Mouse (Mus musculus) midbrain, embryonic 15.5 days (tissue): ENCODE results near the gene Synj2. TPM values are rescaled to one million over a fixed set of nuclear protein-coding genes. Genes with fewer than 3 reads are reported as not detected.

ENCODE experiments used
- ATAC-seq: fragments of 200-750 bp; cut with Nextera tagmentation; replicated peaks from 2 replicates; pipeline ENCODE4 v1.8.0; 2017; ENCODE audit warnings: moderate TSS enrichment
- H3K27ac ChIP-seq: fragments of 300-500 bp; sonication (generic); 2 replicates; pipeline ENCODE4 v1.5.1; 2015; ENCODE audit warnings: mild to moderate bottlenecking, inconsistent platforms
- H3K27me3 ChIP-seq: fragments of 300-500 bp; sonication (generic); replicated peaks from 2 replicates; pipeline ENCODE4 v1.6.1; 2015; ENCODE audit warnings: inconsistent platforms
- H3K36me3 ChIP-seq: fragments of 300-500 bp; sonication (generic); replicated peaks from 2 replicates; pipeline ENCODE4 v1.6.1; 2015; ENCODE audit warnings: inconsistent platforms
- H3K4me1 ChIP-seq: fragments of 300-500 bp; sonication (generic); 2 replicates; pipeline ENCODE4 v1.6.1; 2015; ENCODE audit warnings: inconsistent platforms
- H3K4me2 ChIP-seq: fragments of 300-500 bp; sonication (generic); 2 replicates; pipeline ENCODE4 v1.6.1; 2015; ENCODE audit warnings: inconsistent platforms, mild to moderate bottlenecking, moderate library complexity
- H3K4me3 ChIP-seq: fragments of 300-500 bp; sonication (generic); 2 replicates; pipeline ENCODE4 v1.5.1; 2015; ENCODE audit warnings: mild to moderate bottlenecking, inconsistent platforms
- H3K9ac ChIP-seq: fragments of 300-500 bp; sonication (generic); 2 replicates; pipeline ENCODE4 v1.6.1; 2015; ENCODE audit warnings: mild to moderate bottlenecking, inconsistent platforms
- H3K9me3 ChIP-seq: fragments of 300-500 bp; sonication (generic); 2 replicates; pipeline ENCODE4 v1.6.1; 2016; ENCODE audit warnings: inconsistent platforms
- WGBS: fragments of 180-500 bp; shearing (Covaris S2); methylation state at CpG from one replicate; pipeline ENCODE4 v1.1.7; 2015; ENCODE audit warnings: mixed read lengths; 5-methylcytosine and 5-hydroxymethylcytosine counted together
- polyA plus RNA-seq: library from polyadenylated mRNA; unstranded; fragments of >200 nt; fragmentation: Nextera tagmentation; extraction: Ambion mirVana; gene quantifications from 2 replicates; pipeline ENCODE4 v1.2.1, GENCODE M21; 2015

The Synj2 gene
- polyA plus RNA-seq, 1 experiment from 2014 or later = 0.86 TPM

DNA sequence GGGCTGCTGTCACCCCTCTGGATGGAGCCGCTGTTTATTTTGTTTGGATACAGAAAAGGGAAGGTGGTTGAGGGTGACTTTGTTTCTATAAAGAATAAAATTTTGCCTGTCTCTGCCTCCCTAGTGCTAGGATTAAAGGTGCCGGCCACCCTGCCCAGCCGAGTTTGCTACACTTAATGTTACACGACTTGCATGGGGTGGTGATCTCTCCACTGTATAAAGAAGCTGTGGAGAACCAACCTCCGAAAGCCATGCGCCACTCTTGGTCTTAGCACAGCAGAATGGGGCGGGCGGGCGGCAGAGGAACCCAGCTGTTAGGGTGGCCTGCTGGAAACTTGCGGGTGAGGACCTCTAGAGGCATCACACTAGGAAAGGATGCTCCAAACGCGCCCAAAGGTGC, 1.2 kb upstream of the Synj2 start:
- WGBS = 59% methylated on average over 12 of the region's 12 CpGs
- peaks cover 16% of the 10 kb centered on the region for H3K4me1 ChIP-seq
- ATAC-seq = no peak
- H3K36me3 ChIP-seq = no peaks in the 10 kb centered on the region
- peaks cover 29% of the 10 kb centered on the region for H3K27me3 ChIP-seq
- no peak overlapping the region for H3K4me3 ChIP-seq
- H3K4me2 ChIP-seq = no peak overlapping the region
- no peak overlapping the region for H3K27ac ChIP-seq
- H3K9ac ChIP-seq = no peak overlapping the region
- H3K9me3 ChIP-seq = no peaks in the 10 kb centered on the region

GRCm38 (mm10) chr17:5940792-5941191, 288 bp upstream of the Synj2 start:
- Histone ChIP-seq H3K4me2 (peak overlapping the region; percentile 90), H3K27me3 (peaks cover 29% of the 10 kb centered on the region), H3K27ac (no peak overlapping the region), H3K4me3 (peak overlapping the region; percentile 52), H3K4me1 (peaks cover 11% of the 10 kb centered on the region; the same call in 1 of the 2 replicates), H3K9me3 (no peaks in the 10 kb centered on the region), H3K36me3 (no peaks in the 10 kb centered on the region), H3K9ac (peak overlapping the region; percentile 18; the same call in 1 of the 2 replicates)
- peak; percentile 60; the same call in 1 of the 2 replicates for ATAC-seq
- WGBS = 0% methylated on average over 31 of the region's 38 CpGs

GRCm38 (mm10) chr17:5942156-5942555, 1.1 kb downstream of the Synj2 start:
- no peak for ATAC-seq
- H3K27ac ChIP-seq = no peak overlapping the region
- H3K4me3 ChIP-seq = no peak overlapping the region; the same call in 1 of the 2 replicates
- H3K9ac ChIP-seq = no peak overlapping the region
- H3K27me3 ChIP-seq = peaks cover 29% of the 10 kb centered on the region
- H3K9me3 ChIP-seq = no peaks in the 10 kb centered on the region
- H3K36me3 ChIP-seq = no peaks in the 10 kb centered on the region
- peaks cover 11% of the 10 kb centered on the region; the same call in 1 of the 2 replicates for H3K4me1 ChIP-seq
- 86% methylated on average over 3 of the region's 3 CpGs for WGBS
- peak overlapping the region; percentile 90; the same call in 1 of the 2 replicates for H3K4me2 ChIP-seq

DNA sequence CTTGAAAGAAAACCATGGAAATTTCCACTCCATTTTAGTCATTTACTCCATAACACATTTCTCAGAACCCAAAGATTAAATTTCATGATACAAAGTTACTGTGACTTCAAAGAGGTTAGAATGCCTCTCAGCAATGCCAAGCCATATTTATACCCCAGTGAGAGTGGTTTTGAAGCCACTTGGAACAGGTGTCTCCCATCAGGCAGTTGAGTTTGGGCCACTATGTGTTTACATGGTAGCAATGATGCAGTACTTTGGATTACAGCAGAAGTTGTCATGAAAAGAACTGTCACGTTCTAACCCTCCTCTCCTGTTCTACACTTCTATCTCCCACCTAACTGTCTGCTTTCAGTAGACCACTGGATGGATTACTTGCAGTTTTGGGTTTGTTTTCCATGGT, 2.0 kb downstream of the Synj2 start:
- 78% methylated on average over 1 of the region's 1 CpGs for WGBS

DNA sequence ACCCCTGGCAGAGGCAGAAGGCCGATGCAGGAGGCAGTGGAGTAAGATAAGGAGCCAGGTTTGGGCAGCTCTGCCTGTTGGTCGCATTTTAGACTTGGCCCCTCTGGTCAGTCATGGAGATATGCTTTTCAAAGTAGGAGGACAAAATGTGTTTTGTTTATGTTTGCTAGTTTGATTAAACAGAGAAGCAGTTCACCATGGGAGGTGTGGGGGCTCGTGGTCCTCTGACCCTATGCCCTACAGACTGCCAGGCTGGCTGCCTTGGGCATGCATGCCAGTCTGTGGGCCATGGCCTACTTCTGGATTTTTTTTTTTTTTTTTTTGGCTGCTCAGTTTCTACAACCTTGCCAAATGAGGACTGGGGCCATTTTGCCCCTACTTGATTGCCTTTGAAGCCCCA, 6.0 kb downstream of the Synj2 start:
- Histone ChIP-seq H3K9me3 (no peaks in the 10 kb centered on the region), H3K9ac (no peak overlapping the region), H3K27me3 (peaks cover 10% of the 10 kb centered on the region), H3K4me1 (no peaks in the 10 kb centered on the region), H3K4me3 (no peak overlapping the region), H3K4me2 (no peak overlapping the region), H3K36me3 (no peaks in the 10 kb centered on the region), H3K27ac (no peak overlapping the region)
- ATAC-seq = no peak
- WGBS = 80% methylated on average over 3 of the region's 3 CpGs

More for the DNA sequence above, 2.0 kb downstream of the Synj2 start:
- Histone ChIP-seq H3K9me3 (no peaks in the 10 kb centered on the region), H3K27ac (no peak overlapping the region), H3K4me2 (no peak overlapping the region), H3K9ac (no peak overlapping the region), H3K27me3 (peaks cover 29% of the 10 kb centered on the region), H3K4me1 (peaks cover 11% of the 10 kb centered on the region; the same call in 1 of the 2 replicates), H3K36me3 (no peaks in the 10 kb centered on the region), H3K4me3 (no peak overlapping the region)
- no peak for ATAC-seq

- no peak overlapping the region for H3K4me2 ChIP-seq
- no peak overlapping the region for H3K27ac ChIP-seq
- H3K4me1 ChIP-seq = no peaks in the 10 kb centered on the region
- no peak overlapping the region for H3K4me3 ChIP-seq
- H3K27me3 ChIP-seq = no peaks in the 10 kb centered on the region
- 85% methylated on average over 4 of the region's 4 CpGs for WGBS
- no peak for ATAC-seq
- no peak overlapping the region for H3K9ac ChIP-seq
- no peaks in the 10 kb centered on the region for H3K9me3 ChIP-seq
- no peaks in the 10 kb centered on the region for H3K36me3 ChIP-seq
Measured at GRCm38 (mm10) chr17:5952455-5952854, 11.4 kb downstream of the Synj2 start.

DNA sequence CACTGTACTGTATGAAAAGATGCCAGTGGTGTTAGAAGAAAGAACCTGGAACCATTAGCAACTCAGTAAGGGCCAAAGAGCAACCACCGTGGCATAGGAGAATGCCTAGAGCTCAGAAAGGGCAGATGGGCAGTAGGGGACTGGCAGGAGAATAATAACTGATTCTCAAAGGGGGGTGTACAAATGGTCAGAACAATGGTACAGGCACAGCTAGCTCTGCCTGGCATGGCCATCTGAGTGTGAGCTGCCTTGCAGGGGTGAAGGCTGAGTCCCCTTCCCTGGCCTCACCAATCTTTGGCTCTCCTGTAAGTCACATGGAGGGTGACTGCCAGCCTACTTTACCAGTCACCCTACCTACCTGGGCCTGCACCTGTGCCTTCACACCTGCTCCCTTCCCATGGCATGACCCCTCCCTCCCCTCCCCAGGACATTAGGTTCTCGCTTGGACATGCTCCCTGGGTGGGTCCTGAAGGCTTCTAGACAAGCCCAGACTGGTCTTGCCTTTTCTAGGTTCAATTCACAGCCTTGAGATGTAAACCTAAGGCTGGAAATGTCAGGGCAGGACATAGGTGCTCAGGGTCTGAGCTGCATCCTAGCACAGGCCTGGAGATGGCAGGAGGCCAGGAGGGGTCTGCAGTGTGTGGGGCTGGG, 15.4 kb downstream of the Synj2 start:
- no peak for ATAC-seq
- H3K4me2 ChIP-seq = no peak overlapping the region
- no peak overlapping the region for H3K9ac ChIP-seq
- H3K36me3 ChIP-seq = no peaks in the 10 kb centered on the region
- 92% methylated on average over 2 of the region's 2 CpGs for WGBS
- no peak overlapping the region for H3K27ac ChIP-seq
- H3K27me3 ChIP-seq = no peaks in the 10 kb centered on the region
- H3K4me1 ChIP-seq = no peaks in the 10 kb centered on the region
- no peak overlapping the region for H3K4me3 ChIP-seq
- no peaks in the 10 kb centered on the region for H3K9me3 ChIP-seq

- H3K36me3 ChIP-seq = no peaks in the 10 kb centered on the region
- H3K4me1 ChIP-seq = no peaks in the 10 kb centered on the region
- H3K27ac ChIP-seq = no peak overlapping the region
- H3K9ac ChIP-seq = no peak overlapping the region
- no peaks in the 10 kb centered on the region for H3K9me3 ChIP-seq
- H3K4me3 ChIP-seq = no peak overlapping the region
- H3K27me3 ChIP-seq = no peaks in the 10 kb centered on the region
- no peak overlapping the region for H3K4me2 ChIP-seq
- ATAC-seq = no peak
- 58% methylated on average over 3 of the region's 3 CpGs for WGBS
Measured at GRCm38 (mm10) chr17:5957097-5957496, 16.0 kb downstream of the Synj2 start.

DNA sequence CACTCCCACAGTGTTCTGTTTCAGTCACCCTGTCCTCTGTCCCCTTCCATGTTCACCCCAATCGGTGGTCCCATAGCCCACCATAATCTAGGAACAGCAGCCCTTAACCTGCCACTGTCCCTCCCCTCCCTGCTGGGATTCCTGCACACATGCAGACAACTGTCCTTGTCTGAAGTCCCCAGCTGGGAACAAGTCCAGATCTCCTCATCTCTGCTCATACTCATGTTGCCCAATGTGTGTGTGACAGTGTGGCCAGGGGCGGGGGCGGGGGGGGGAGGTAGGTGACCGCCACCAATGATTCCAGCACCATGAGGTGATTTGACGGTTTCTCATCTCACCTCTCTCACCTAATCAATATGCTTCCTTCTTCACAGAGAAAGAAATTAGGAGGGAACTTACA, 17.1 kb downstream of the Synj2 start:
- 86% methylated on average over 5 of the region's 5 CpGs for WGBS
- Histone ChIP-seq H3K9ac (no peak overlapping the region), H3K27me3 (no peaks in the 10 kb centered on the region), H3K9me3 (no peaks in the 10 kb centered on the region), H3K4me1 (no peaks in the 10 kb centered on the region), H3K4me2 (no peak overlapping the region), H3K4me3 (no peak overlapping the region), H3K27ac (no peak overlapping the region), H3K36me3 (no peaks in the 10 kb centered on the region)
- no peak for ATAC-seq

GRCm38 (mm10) chr17:5958636-5959035, 17.6 kb downstream of the Synj2 start:
- no peak overlapping the region for H3K4me2 ChIP-seq
- no peak overlapping the region for H3K4me3 ChIP-seq
- no peaks in the 10 kb centered on the region for H3K4me1 ChIP-seq
- WGBS = 86% methylated on average over 10 of the region's 10 CpGs
- no peak overlapping the region for H3K27ac ChIP-seq
- no peaks in the 10 kb centered on the region for H3K27me3 ChIP-seq
- H3K36me3 ChIP-seq = no peaks in the 10 kb centered on the region
- no peak for ATAC-seq
- H3K9ac ChIP-seq = no peak overlapping the region
- no peaks in the 10 kb centered on the region for H3K9me3 ChIP-seq

GRCm38 (mm10) chr17:5959096-5959495, 18.0 kb downstream of the Synj2 start:
- Histone ChIP-seq H3K4me1 (no peaks in the 10 kb centered on the region), H3K27me3 (no peaks in the 10 kb centered on the region), H3K4me2 (no peak overlapping the region), H3K9ac (no peak overlapping the region), H3K9me3 (no peaks in the 10 kb centered on the region), H3K36me3 (no peaks in the 10 kb centered on the region), H3K4me3 (no peak overlapping the region), H3K27ac (no peak overlapping the region)
- 76% methylated on average over 7 of the region's 7 CpGs for WGBS
- ATAC-seq = no peak

DNA sequence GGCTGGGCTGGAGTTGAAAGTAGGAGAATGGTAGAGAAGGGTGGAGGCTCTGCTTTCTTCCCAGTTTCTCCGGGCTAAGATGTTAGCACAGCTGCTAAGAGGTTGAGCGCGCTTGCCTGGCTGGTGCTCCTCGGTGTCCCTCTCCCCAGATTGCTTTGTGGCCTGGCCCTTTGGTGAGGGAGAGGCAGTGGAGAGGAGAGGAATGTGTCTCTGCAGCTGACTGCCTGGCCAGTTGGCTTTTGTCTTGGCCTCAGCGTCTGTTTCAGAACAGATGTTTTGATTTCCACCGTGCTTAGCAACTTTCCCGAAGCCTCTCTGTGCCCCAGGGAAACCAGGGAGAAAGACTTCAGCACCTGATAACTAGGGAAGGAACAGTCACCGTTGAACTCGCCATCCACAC, 18.7 kb downstream of the Synj2 start:
- no peak overlapping the region for H3K27ac ChIP-seq
- no peaks in the 10 kb centered on the region for H3K27me3 ChIP-seq
- no peak overlapping the region for H3K9ac ChIP-seq
- H3K9me3 ChIP-seq = no peaks in the 10 kb centered on the region
- H3K4me3 ChIP-seq = no peak overlapping the region
- WGBS = 64% methylated on average over 9 of the region's 9 CpGs
- no peaks in the 10 kb centered on the region for H3K36me3 ChIP-seq
- ATAC-seq = no peak
- H3K4me1 ChIP-seq = no peaks in the 10 kb centered on the region
- no peak overlapping the region for H3K4me2 ChIP-seq

- no peak for ATAC-seq
- Histone ChIP-seq H3K9me3 (no peaks in the 10 kb centered on the region), H3K4me3 (no peak overlapping the region), H3K27ac (no peak overlapping the region), H3K27me3 (no peaks in the 10 kb centered on the region), H3K36me3 (no peaks in the 10 kb centered on the region), H3K4me1 (no peaks in the 10 kb centered on the region), H3K9ac (no peak overlapping the region), H3K4me2 (no peak overlapping the region)
- WGBS = 94% methylated on average over 8 of the region's 8 CpGs
Measured at GRCm38 (mm10) chr17:5963766-5964165, 22.7 kb downstream of the Synj2 start.
